Comparison of ENCODE assay signal across 28 mouse cellular contexts in the genomic region with DNA sequence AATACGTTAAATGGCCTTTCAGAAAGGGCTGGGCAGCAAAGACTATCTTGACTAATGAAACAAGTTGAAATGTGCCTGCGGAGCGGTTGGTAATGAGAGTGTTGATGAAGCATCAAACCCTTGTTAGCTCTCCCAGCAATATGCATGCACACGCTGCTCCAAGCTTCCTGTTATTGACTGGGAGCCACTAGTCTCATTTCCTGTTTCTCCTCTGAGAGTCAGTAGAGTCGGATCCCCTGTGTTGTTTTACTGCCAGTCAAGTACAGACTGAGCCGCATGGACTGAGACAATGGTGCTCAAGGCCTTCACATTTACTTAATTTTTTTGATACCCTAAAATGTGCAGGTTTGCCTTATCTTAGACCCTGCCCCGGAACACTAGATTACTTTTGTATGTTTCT.
DNase-seq lines count a peak whose midpoint lies in the region; ATAC-seq and TF ChIP-seq lines count a peak whose summit lies in the region.
"Had no signal": no experiment of that assay in that cellular context is flagged by ENCODE, and none has a peak within 500 bp of the region (broad histone marks: within the 10 kb centered on the region; RNA-seq: fewer than 3 reads in every experiment).

No protein-coding gene starts in this region.

- WGBS in heart, postnatal 0 days, result 58% methylated on average over 7 of the region's 7 CpGs
- WGBS in heart, embryonic 10.5 days, result 55% methylated on average over 7 of the region's 7 CpGs
- 71% methylated on average over 7 of the region's 7 CpGs for WGBS in lung, embryonic 14.5 days

- no peak for TF ChIP-seq EP300 in heart, postnatal 0 days (IDR thresholded peaks at IDR 0.05; ENCODE audit: low read depth)

- no peaks in the 10 kb centered on the region for H3K36me3 ChIP-seq in heart, postnatal 0 days (replicated peaks; ENCODE audit: control insufficient read depth, insufficient read depth, low read length)
- H3K36me3 ChIP-seq in heart, embryonic 10.5 days, result no peaks in the 10 kb centered on the region
- H3K36me3 ChIP-seq in lung, embryonic 14.5 days (ENCODE audit: insufficient read depth), result no peaks in the 10 kb centered on the region
- H3K36me3 ChIP-seq: embryonic facial prominence, embryonic 10.5 days; embryonic facial prominence, embryonic 15.5 days; forebrain, embryonic 12.5 days; heart, embryonic 13.5 days; hindbrain, embryonic 13.5 days; limb, embryonic 13.5 days; liver, embryonic 15.5 days; midbrain, embryonic 13.5 days; neural tube, embryonic 13.5 days had no signal

- no peaks in the 10 kb centered on the region for H3K9me3 ChIP-seq in heart, postnatal 0 days (replicated peaks; ENCODE audit: control insufficient read depth, low read length)
- H3K9me3 ChIP-seq in heart, embryonic 10.5 days, result no peaks in the 10 kb centered on the region
- H3K9me3 ChIP-seq in lung, embryonic 14.5 days (ENCODE audit: low read depth, low read length), result no peaks in the 10 kb centered on the region
- H3K9me3 ChIP-seq: embryonic facial prominence, embryonic 10.5 days; embryonic facial prominence, embryonic 15.5 days; forebrain, embryonic 12.5 days; heart, embryonic 13.5 days; hindbrain, embryonic 13.5 days; limb, embryonic 13.5 days; liver, embryonic 15.5 days; midbrain, embryonic 13.5 days; neural tube, embryonic 13.5 days had no signal

- H3K9ac ChIP-seq in heart, postnatal 0 days (replicated peaks; ENCODE audit: low read depth, low read length), result no peak overlapping the region
- no peak overlapping the region for H3K9ac ChIP-seq in lung, embryonic 14.5 days
- H3K9ac ChIP-seq: embryonic facial prominence, embryonic 15.5 days; forebrain, embryonic 12.5 days; forebrain, postnatal 0 days; heart, embryonic 13.5 days; hindbrain, embryonic 13.5 days; limb, embryonic 13.5 days; liver, embryonic 15.5 days; midbrain, embryonic 13.5 days; neural tube, embryonic 13.5 days had no signal

- no peak for DNase-seq in heart, postnatal 0 days (ENCODE audit: low spot score)
- no peak for DNase-seq in heart, embryonic 10.5 days (ENCODE audit: low spot score)
- peak; percentile 22 for DNase-seq in lung, embryonic 14.5 days
- DNase-seq in lung, postnatal 25 days (ENCODE audit: low spot score), result no peak
- peak; percentile 5 for DNase-seq in lung, postnatal 10 days
- DNase-seq: adrenal gland, adult 2 months; adrenal gland, postnatal 36 days; B cell, adult 2 months; cerebellum, adult 18-20 months; cerebellum, postnatal 10 days; forebrain, postnatal 0 days; gastrocnemius, postnatal 14 days; kidney, adult 9 months; kidney, postnatal 14 days; layer of hippocampus, adult 9-11 months; right cerebral cortex, postnatal 14 days had no signal

- ATAC-seq in heart, postnatal 0 days (ENCODE audit: insufficient read depth, low read depth), result no peak
- ATAC-seq in lung, embryonic 14.5 days (ENCODE audit: insufficient read depth), result no peak
- ATAC-seq in megakaryocyte, adult 5-6 weeks (ENCODE audit: poor library complexity, severe bottlenecking), result peak; percentile 27; the same call in 1 of the 2 replicates
- ATAC-seq: activated CD4-positive, CD25-positive, alpha-beta regulatory T cell, adult 4 months; forebrain, postnatal 0 days; intestine, embryonic 16.5 days; midbrain, embryonic 13.5 days had no signal

- no peak overlapping the region for H3K4me3 ChIP-seq in heart, postnatal 0 days (ENCODE audit: low read depth, low read length)
- no peak overlapping the region for H3K4me3 ChIP-seq in heart, embryonic 10.5 days
- H3K4me3 ChIP-seq in lung, embryonic 14.5 days (ENCODE audit: low read depth, low read length), result no peak overlapping the region
- H3K4me3 ChIP-seq: embryonic facial prominence, embryonic 10.5 days; embryonic facial prominence, embryonic 15.5 days; forebrain, embryonic 12.5 days; heart, embryonic 13.5 days; hindbrain, embryonic 13.5 days; limb, embryonic 13.5 days; liver, embryonic 15.5 days; midbrain, embryonic 13.5 days; neural tube, embryonic 13.5 days had no signal

- 0 out of 2 replicates have a peak overlapping the region, but pooled peaks have one; percentile 4 for H3K27ac ChIP-seq in heart, postnatal 0 days (ENCODE audit: low read depth)
- no peak overlapping the region for H3K27ac ChIP-seq in heart, embryonic 10.5 days
- H3K27ac ChIP-seq in lung, embryonic 14.5 days (ENCODE audit: low read depth), result no peak overlapping the region
- H3K27ac ChIP-seq: embryonic facial prominence, embryonic 10.5 days; embryonic facial prominence, embryonic 15.5 days; forebrain, embryonic 12.5 days; heart, embryonic 13.5 days; hindbrain, embryonic 13.5 days; limb, embryonic 13.5 days; liver, embryonic 15.5 days; midbrain, embryonic 13.5 days; neural tube, embryonic 13.5 days had no signal

- H3K4me2 ChIP-seq in heart, postnatal 0 days (ENCODE audit: low read depth, low read length), result no peak overlapping the region
- H3K4me2 ChIP-seq in lung, embryonic 14.5 days, result no peak overlapping the region
- H3K4me2 ChIP-seq: embryonic facial prominence, embryonic 15.5 days; forebrain, embryonic 12.5 days; heart, embryonic 13.5 days; hindbrain, embryonic 13.5 days; limb, embryonic 13.5 days; liver, embryonic 15.5 days; midbrain, embryonic 13.5 days; neural tube, embryonic 13.5 days had no signal

- H3K27me3 ChIP-seq in heart, postnatal 0 days (ENCODE audit: control insufficient read depth, insufficient read depth, low read length), result no peaks in the 10 kb centered on the region
- H3K27me3 ChIP-seq in heart, embryonic 10.5 days (ENCODE audit: insufficient read depth, poor library complexity, severe bottlenecking), result no peaks in the 10 kb centered on the region
- H3K27me3 ChIP-seq in lung, embryonic 14.5 days (ENCODE audit: insufficient read depth, low read length), result no peaks in the 10 kb centered on the region
- H3K27me3 ChIP-seq: embryonic facial prominence, embryonic 15.5 days; forebrain, embryonic 12.5 days; heart, embryonic 13.5 days; hindbrain, embryonic 13.5 days; limb, embryonic 13.5 days; liver, embryonic 15.5 days; midbrain, embryonic 13.5 days; neural tube, embryonic 13.5 days had no signal

- no peak for TF ChIP-seq CTCF in heart, postnatal 0 days (IDR thresholded peaks at IDR 0.05; ENCODE audit: low read depth)
- TF ChIP-seq CTCF in lung, embryonic 14.5 days (IDR thresholded peaks at IDR 0.05; ENCODE audit: low read depth), result no peak

- H3K4me1 ChIP-seq in heart, postnatal 0 days (ENCODE audit: control insufficient read depth, insufficient read depth), result no peaks in the 10 kb centered on the region
- H3K4me1 ChIP-seq in heart, embryonic 10.5 days, result no peaks in the 10 kb centered on the region
- no peaks in the 10 kb centered on the region for H3K4me1 ChIP-seq in lung, embryonic 14.5 days (ENCODE audit: insufficient read depth)
- H3K4me1 ChIP-seq: embryonic facial prominence, embryonic 10.5 days; embryonic facial prominence, embryonic 15.5 days; forebrain, embryonic 12.5 days; heart, embryonic 13.5 days; hindbrain, embryonic 13.5 days; liver, embryonic 15.5 days; midbrain, embryonic 13.5 days; neural tube, embryonic 13.5 days had no signal

Comparison
In these comparisons a context has a peak if more than half of its experiments do, and no peak if none do; other contexts are left out.
1. DNase-seq: peak in lung, embryonic 14.5 days (single experiment) and lung, postnatal 10 days (single experiment); none in heart, postnatal 0 days (single experiment), heart, embryonic 10.5 days (single experiment) and lung, postnatal 25 days (single experiment).